Mouse (Mus musculus): ENCODE measurements around the gene Nkx2-3. TPM values are rescaled to one million over a fixed set of nuclear protein-coding genes. Genes with fewer than 3 reads are reported as not detected.

The Nkx2-3 gene
- total RNA-seq, 2 experiments from 2014 or later = 0.64 TPM; not detected in 1

- ATAC-seq (replicated peaks; ENCODE audit: poor library complexity) = no peak
Observed at GRCm38 (mm10) chr19:43604492-43605120, 7.5 kb upstream of the Nkx2-3 start.

- ATAC-seq (replicated peaks; ENCODE audit: poor library complexity) = no peak
Observed at GRCm38 (mm10) chr19:43605666-43606551, 6.2 kb upstream of the Nkx2-3 start.

- ATAC-seq (replicated peaks; ENCODE audit: poor library complexity) = no peak
Observed at GRCm38 (mm10) chr19:43606552-43607530, 5.3 kb upstream of the Nkx2-3 start.

- ATAC-seq (replicated peaks; ENCODE audit: poor library complexity) = no peak
Observed at GRCm38 (mm10) chr19:43607842-43608680, 4.1 kb upstream of the Nkx2-3 start.

GRCm38 (mm10) chr19:43608711-43609457, 3.2 kb upstream of the Nkx2-3 start:
- ATAC-seq (replicated peaks; ENCODE audit: poor library complexity) = no peak

GRCm38 (mm10) chr19:43609458-43610330, 2.4 kb upstream of the Nkx2-3 start:
- no peak for ATAC-seq (replicated peaks; ENCODE audit: poor library complexity)

GRCm38 (mm10) chr19:43610341-43610848, 1.7 kb upstream of the Nkx2-3 start:
- peak; percentile 20; the same call in 1 of the 2 replicates for ATAC-seq (replicated peaks; ENCODE audit: poor library complexity)

- no peak for ATAC-seq (replicated peaks; ENCODE audit: poor library complexity)
Observed at GRCm38 (mm10) chr19:43611110-43611509, 1.0 kb upstream of the Nkx2-3 start.

GRCm38 (mm10) chr19:43611561-43611960, 564 bp upstream of the Nkx2-3 start:
- no peak for ATAC-seq (replicated peaks; ENCODE audit: poor library complexity)

- no peak for ATAC-seq (replicated peaks; ENCODE audit: poor library complexity)
Observed at GRCm38 (mm10) chr19:43612501-43612971, 411 bp downstream of the Nkx2-3 start.

- no peak for ATAC-seq (replicated peaks; ENCODE audit: poor library complexity)
Observed at GRCm38 (mm10) chr19:43613293-43614130, 1.4 kb downstream of the Nkx2-3 start.

GRCm38 (mm10) chr19:43614341-43615073, 2.4 kb downstream of the Nkx2-3 start:
- no peak for ATAC-seq (replicated peaks; ENCODE audit: poor library complexity)

- ATAC-seq (replicated peaks; ENCODE audit: poor library complexity) = no peak
Observed at GRCm38 (mm10) chr19:43615074-43615445, 2.9 kb downstream of the Nkx2-3 start.

- no peak for ATAC-seq (replicated peaks; ENCODE audit: poor library complexity)
Observed at GRCm38 (mm10) chr19:43615571-43616414, 3.7 kb downstream of the Nkx2-3 start.

GRCm38 (mm10) chr19:43616415-43616861, 4.3 kb downstream of the Nkx2-3 start:
- no peak for ATAC-seq (replicated peaks; ENCODE audit: poor library complexity)

Data from megakaryocyte progenitor cell, adult 5-6 weeks (primary cell).